Mouse (Mus musculus) myocyte (in vitro differentiated cells): ENCODE measurements around the gene Ociad2. TPM values are rescaled to one million over a fixed set of nuclear protein-coding genes. Genes with fewer than 3 reads are reported as not detected.

Source experiments
- H3K27me3 ChIP-seq: one replicate; pipeline ENCODE4 v1.6.1; 2011; ENCODE audit not compliant: control insufficient read depth, insufficient read depth, insufficient read length
- H3K36me3 ChIP-seq: one replicate; pipeline ENCODE4 v1.6.1; 2011; ENCODE audit not compliant: control insufficient read depth, insufficient read depth
- H3K4me2 ChIP-seq: one replicate; pipeline ENCODE4 v1.6.1; 2011; ENCODE audit warnings: low read depth, control low read depth
- H3K4me3 ChIP-seq: one replicate; pipeline ENCODE4 v1.5.1; 2011; ENCODE audit warnings: mild to moderate bottlenecking, control low read depth, moderate library complexity
- H3K79me2 ChIP-seq: one replicate; pipeline ENCODE4 v1.6.1; 2011; ENCODE audit not compliant: control insufficient read depth, insufficient read depth
- H3ac ChIP-seq: one replicate; pipeline ENCODE4 v1.6.1; 2011; ENCODE audit not compliant: control insufficient read depth, insufficient read length
- CEBPB ChIP-seq: IDR thresholded peaks from 2 replicates; pipeline ENCODE4 v1.6.1; 2011; ENCODE audit warnings: mild to moderate bottlenecking, moderate library complexity; ENCODE audit not compliant: poor library complexity, insufficient read depth, severe bottlenecking
- E2F4 ChIP-seq: IDR thresholded peaks from one replicate; pipeline ENCODE4 v1.6.1; 2011; ENCODE audit warnings: mild to moderate bottlenecking, control low read depth, moderate library complexity; ENCODE audit not compliant: insufficient read depth
- MAX ChIP-seq: IDR thresholded peaks from one replicate; pipeline ENCODE4 v1.6.1; 2011; ENCODE audit warnings: low read depth, mild to moderate bottlenecking, control low read depth
- MYOD1 ChIP-seq, 3 experiments: IDR thresholded peaks; one replicate each; pipeline ENCODE4 v1.6.1; 2011; ENCODE audit warnings: control low read depth in 2 of 3, low read depth in 2 of 3, mild to moderate bottlenecking in 2 of 3, moderate library complexity in 1 of 3; ENCODE audit not compliant: insufficient read length in 2 of 3, control insufficient read depth in 1 of 3
- MYOG ChIP-seq, 3 experiments: IDR thresholded peaks; one replicate each; pipeline ENCODE4 v1.6.1; 2011; ENCODE audit warnings: control low read depth in 2 of 3, low read depth in 2 of 3, mild to moderate bottlenecking in 2 of 3; ENCODE audit not compliant: insufficient read length in 2 of 3, control insufficient read depth in 1 of 3, insufficient read depth in 1 of 3
- POLR2A ChIP-seq: IDR thresholded peaks from one replicate; pipeline ENCODE4 v1.6.1; 2011; ENCODE audit warnings: low read depth, mild to moderate bottlenecking, control low read depth, moderate library complexity; ENCODE audit not compliant: insufficient read length
- POLR2AphosphoS2 ChIP-seq: IDR thresholded peaks from one replicate; pipeline ENCODE4 v1.6.1; 2011; ENCODE audit warnings: low read depth, control low read depth; ENCODE audit not compliant: insufficient read length
- REST ChIP-seq: IDR thresholded peaks from one replicate; pipeline ENCODE4 v1.6.1; 2011; ENCODE audit warnings: mild to moderate bottlenecking, control low read depth, moderate library complexity; ENCODE audit not compliant: insufficient read depth, insufficient read length
- SRF ChIP-seq: IDR thresholded peaks from one replicate; pipeline ENCODE4 v1.6.1; 2011; ENCODE audit warnings: low read depth; ENCODE audit not compliant: control insufficient read depth, insufficient read length
- TCF12 ChIP-seq: IDR thresholded peaks from one replicate; pipeline ENCODE4 v1.6.1; 2011; ENCODE audit warnings: mild to moderate bottlenecking, control low read depth; ENCODE audit not compliant: poor library complexity, insufficient read depth, severe bottlenecking
- TCF3 ChIP-seq: IDR thresholded peaks from one replicate; pipeline ENCODE4 v1.6.1; 2011; ENCODE audit warnings: low read depth, control low read depth; ENCODE audit not compliant: insufficient read length
- USF1 ChIP-seq: IDR thresholded peaks from one replicate; pipeline ENCODE4 v1.6.1; 2011; ENCODE audit warnings: low read depth, mild to moderate bottlenecking, control low read depth, moderate library complexity
- polyA plus RNA-seq: library from polyadenylated mRNA; unstranded; fragments of >200 nt; fragmentation: generic; extraction: Trizol; gene quantifications from one replicate; pipeline ENCODE4 v1.2.1, GENCODE M21; 2012; ENCODE audit warnings: missing spikeins

Gene Ociad2
- 4.1 TPM for polyA plus RNA-seq

GRCm38 (mm10) chr5:73340723-73341235 is at the start of gene Ociad2:
TSS of gene Ociad2 (minus strand) at chr5:73341028.
- H3K4me3 ChIP-seq: no peak within 1 kb of the TSS
- H3K36me3 ChIP-seq: no peaks in the 10 kb centered on the region
- no peaks in the 10 kb centered on the region for H3K79me2 ChIP-seq
- no peak within 1 kb of the TSS for H3ac ChIP-seq
- no peaks in the 10 kb centered on the region for H3K27me3 ChIP-seq
- no peak for TF ChIP-seq TCF3
- no peak for TF ChIP-seq E2F4
- TF ChIP-seq TCF12: no peak
- no peak for TF ChIP-seq USF1
- no peak for TF ChIP-seq SRF
- TF ChIP-seq MYOG (IDR thresholded peaks at IDR 0.05; ENCODE audit: control insufficient read depth in 1 of 3, insufficient read depth in 1 of 3, insufficient read length in 2 of 3, low read depth in 2 of 3): no peak
- TF ChIP-seq CEBPB: no peak
- TF ChIP-seq MYOD1 (IDR thresholded peaks at IDR 0.05; ENCODE audit: control insufficient read depth in 1 of 3, insufficient read length in 2 of 3, low read depth in 2 of 3): no peak
- H3K4me2 ChIP-seq: no peak within 1 kb of the TSS

GRCm38 (mm10) chr5:73383647-73383970 is 42.8 kb upstream of the Ociad2 start:
- no peak overlapping the region for H3K4me2 ChIP-seq
- no peak overlapping the region for H3K4me3 ChIP-seq
- H3K27me3 ChIP-seq: no peaks in the 10 kb centered on the region
- no peak for TF ChIP-seq TCF12
- TF ChIP-seq MYOG (IDR thresholded peaks at IDR 0.05; ENCODE audit: control insufficient read depth in 1 of 3, insufficient read depth in 1 of 3, insufficient read length in 2 of 3, low read depth in 2 of 3): no peak
- no peak for TF ChIP-seq SRF
- no peak for TF ChIP-seq E2F4
- no peak for TF ChIP-seq REST
- no peak for TF ChIP-seq MAX
- TF ChIP-seq MYOD1 (IDR thresholded peaks at IDR 0.05; ENCODE audit: control insufficient read depth in 1 of 3, insufficient read length in 2 of 3, low read depth in 2 of 3): no peak
- TF ChIP-seq POLR2A: no peak
- TF ChIP-seq TCF3: no peak
- no peak for TF ChIP-seq POLR2AphosphoS2
- TF ChIP-seq CEBPB: no peak
- no peak overlapping the region for H3ac ChIP-seq
- no peaks in the 10 kb centered on the region for H3K79me2 ChIP-seq
- H3K36me3 ChIP-seq: no peaks in the 10 kb centered on the region

- Histone ChIP-seq H3ac (no peak overlapping the region), H3K36me3 (no peaks in the 10 kb centered on the region), H3K4me2 (no peak overlapping the region), H3K79me2 (no peaks in the 10 kb centered on the region), H3K4me3 (no peak overlapping the region), H3K27me3 (no peaks in the 10 kb centered on the region)
- no peak for TF ChIP-seq TCF12
- no peak for TF ChIP-seq POLR2AphosphoS2
- TF ChIP-seq SRF: no peak
- no peak for TF ChIP-seq MYOD1 (IDR thresholded peaks at IDR 0.05; ENCODE audit: control insufficient read depth in 1 of 3, insufficient read length in 2 of 3, low read depth in 2 of 3)
- no peak for TF ChIP-seq E2F4
- no peak for TF ChIP-seq MAX
- TF ChIP-seq TCF3: no peak
- no peak for TF ChIP-seq USF1
- no peak for TF ChIP-seq MYOG (IDR thresholded peaks at IDR 0.05; ENCODE audit: control insufficient read depth in 1 of 3, insufficient read depth in 1 of 3, insufficient read length in 2 of 3, low read depth in 2 of 3)
- no peak for TF ChIP-seq POLR2A
- no peak for TF ChIP-seq REST
These were observed 42.2 kb upstream of the Ociad2 start for GRCm38 (mm10) chr5:73382737-73383646.

- no peak overlapping the region for H3K4me2 ChIP-seq
- no peaks in the 10 kb centered on the region for H3K27me3 ChIP-seq
- no peaks in the 10 kb centered on the region for H3K79me2 ChIP-seq
- H3ac ChIP-seq: no peak overlapping the region
- TF ChIP-seq MAX: no peak
- TF ChIP-seq TCF12: no peak
- TF ChIP-seq MYOG (IDR thresholded peaks at IDR 0.05; ENCODE audit: control insufficient read depth in 1 of 3, insufficient read depth in 1 of 3, insufficient read length in 2 of 3, low read depth in 2 of 3): no peak
- TF ChIP-seq POLR2AphosphoS2: no peak
- TF ChIP-seq POLR2A: no peak
- no peak for TF ChIP-seq REST
- no peak for TF ChIP-seq MYOD1 (IDR thresholded peaks at IDR 0.05; ENCODE audit: control insufficient read depth in 1 of 3, insufficient read length in 2 of 3, low read depth in 2 of 3)
- TF ChIP-seq E2F4: no peak
- TF ChIP-seq SRF: no peak
- no peak for TF ChIP-seq TCF3
- no peaks in the 10 kb centered on the region for H3K36me3 ChIP-seq
- H3K4me3 ChIP-seq: no peak overlapping the region
These were observed 41.2 kb upstream of the Ociad2 start for GRCm38 (mm10) chr5:73381976-73382540.
